Mouse (Mus musculus) B cell, adult 2 months (primary cell): ENCODE measurements around the gene Tnfrsf23.
"Not testable (repeated sequence)": the region's sequence is repeated elsewhere in the genome, so short reads cannot be mapped to it uniquely, and the experiment has no call there.

ENCODE experiments used
- DNase-seq, 2 experiments: peaks; one replicate each; pipeline ENCODE4 v3.0.0; 2022

The Tnfrsf23 gene

GRCm38 (mm10) chr7:143685359-143686067 is at the start of gene Tnfrsf23:
Tnfrsf23 (minus strand) TSS chr7:143685872.
- peak; percentile 74 to 76 for DNase-seq

- DNase-seq = no peak
Measured at GRCm38 (mm10) chr7:143733746-143734145, 48.1 kb upstream of the Tnfrsf23 start.

- DNase-seq = no peak
Measured at GRCm38 (mm10) chr7:143729886-143730285, 44.2 kb upstream of the Tnfrsf23 start.

GRCm38 (mm10) chr7:143726396-143726795 is 40.7 kb upstream of the Tnfrsf23 start:
- no peak for DNase-seq

DNA sequence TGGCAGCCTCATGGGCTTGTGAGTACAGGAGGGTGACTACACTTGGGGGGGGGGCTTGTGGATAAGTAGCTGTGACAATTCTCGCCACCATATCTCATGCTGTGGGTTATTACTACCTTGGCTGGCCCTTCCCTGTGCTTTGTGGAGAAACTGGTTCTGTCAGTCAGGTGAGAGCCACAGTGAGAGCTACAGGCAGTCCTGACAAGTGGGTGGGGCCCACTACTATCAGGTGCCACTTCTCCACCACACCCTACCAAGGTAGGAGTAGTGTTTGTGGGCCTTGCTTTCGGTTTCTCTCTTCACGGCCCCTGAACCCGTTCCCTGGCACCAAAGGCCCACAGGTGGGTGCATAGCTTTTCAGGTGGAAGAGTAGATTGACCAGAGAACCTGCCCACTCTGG is 38.2 kb upstream of the Tnfrsf23 start:
- DNase-seq = no peak

- no peak for DNase-seq
Measured at GRCm38 (mm10) chr7:143722646-143723045, 37.0 kb upstream of the Tnfrsf23 start.

GRCm38 (mm10) chr7:143717811-143718210 is 32.1 kb upstream of the Tnfrsf23 start:
- no peak for DNase-seq

- peak; percentile 50 to 51 for DNase-seq
Measured at GRCm38 (mm10) chr7:143713421-143713820, 27.7 kb upstream of the Tnfrsf23 start.

DNA sequence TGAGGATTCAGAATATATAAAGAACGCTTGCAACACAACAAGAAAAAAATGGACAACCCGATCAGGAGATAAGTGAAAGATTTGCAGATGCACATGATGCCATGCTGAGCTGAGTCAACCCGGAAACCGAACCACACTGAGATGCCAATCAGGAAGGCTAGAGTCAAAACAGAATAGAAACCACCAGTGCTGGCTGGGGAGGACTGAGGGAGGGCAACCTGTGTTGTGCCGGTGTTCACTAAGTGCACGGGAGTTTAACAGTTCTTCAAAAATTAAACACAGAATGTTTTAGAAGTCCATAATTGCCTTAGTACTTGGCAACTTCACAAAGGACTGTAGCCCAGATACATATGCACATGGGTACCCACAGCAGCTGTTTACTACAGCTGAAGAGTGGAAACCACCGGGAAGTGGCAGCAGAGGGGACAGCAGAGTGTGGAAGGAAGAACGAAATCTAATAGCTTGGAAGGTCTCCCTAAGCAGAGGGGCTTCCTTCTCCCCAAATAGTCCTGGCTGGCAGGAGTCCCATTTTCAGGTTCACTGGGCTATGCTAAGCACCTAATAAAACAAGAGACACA is 27.2 kb upstream of the Tnfrsf23 start:
- peak; percentile 54 to 55 for DNase-seq

GRCm38 (mm10) chr7:143712023-143712422 is 26.4 kb upstream of the Tnfrsf23 start:
- DNase-seq = no peak

- DNase-seq = no peak
Measured at GRCm38 (mm10) chr7:143711381-143711780, 25.7 kb upstream of the Tnfrsf23 start.

GRCm38 (mm10) chr7:143709395-143709794 is 23.7 kb upstream of the Tnfrsf23 start:
- no peak for DNase-seq

DNA sequence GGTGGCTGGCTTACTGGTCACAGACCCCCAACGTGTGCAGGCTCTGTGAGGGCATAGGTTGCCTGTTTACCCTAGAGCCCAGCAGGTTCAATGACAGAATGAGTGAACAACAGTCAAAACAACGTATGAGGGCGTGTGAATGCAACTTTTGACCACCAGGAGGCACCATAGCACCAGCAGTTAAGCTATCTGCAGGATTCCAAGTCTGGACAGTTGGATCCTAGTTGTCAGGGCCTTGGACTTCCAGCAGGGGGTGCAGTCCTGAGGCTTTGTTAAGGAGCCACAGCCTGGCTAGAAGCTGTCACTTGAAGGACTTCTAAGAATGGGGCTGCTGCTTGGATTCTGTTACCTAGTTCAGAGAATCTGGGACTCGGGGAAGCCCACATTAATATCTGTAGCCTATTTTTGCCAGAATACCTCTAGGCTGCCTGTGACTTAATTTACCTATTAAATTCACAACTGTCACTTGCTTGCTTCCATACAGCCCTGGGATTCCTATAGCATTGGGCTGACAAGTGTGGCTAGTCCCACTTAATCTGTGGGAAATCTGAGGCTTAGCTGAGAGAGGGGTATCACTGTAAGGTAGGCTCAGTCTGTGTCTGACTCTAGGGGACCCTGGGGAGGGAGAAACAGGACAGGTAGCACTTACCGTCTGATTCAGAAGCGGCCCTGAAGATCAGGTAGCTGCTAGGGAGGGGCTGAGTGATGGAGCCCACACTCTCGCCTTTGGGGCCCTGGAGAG is 21.2 kb upstream of the Tnfrsf23 start:
- DNase-seq = peak; percentile 90 to 93

DNA sequence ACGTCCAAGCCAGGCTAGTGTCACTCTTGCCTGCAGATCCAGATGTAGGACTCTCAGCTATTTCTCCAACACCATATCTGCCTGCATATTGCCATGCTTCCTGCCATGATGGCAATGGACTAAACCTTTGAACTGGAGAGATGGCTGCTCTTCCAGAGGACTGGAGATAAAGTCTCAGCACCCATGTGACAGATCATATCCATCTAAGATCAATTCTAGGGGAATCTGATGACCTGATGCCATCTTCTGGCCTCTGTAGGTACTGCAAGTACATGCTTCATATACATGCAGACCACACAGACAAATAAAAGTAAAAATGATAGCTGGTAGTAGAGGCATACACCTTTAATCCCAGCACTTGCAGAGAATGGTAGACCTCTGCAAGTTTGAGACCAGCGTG is 10.5 kb upstream of the Tnfrsf23 start:
- peak; percentile 60 to 62 for DNase-seq

- no peak for DNase-seq
Measured at GRCm38 (mm10) chr7:143694550-143694949, 8.9 kb upstream of the Tnfrsf23 start.

GRCm38 (mm10) chr7:143692746-143693510 is 7.3 kb upstream of the Tnfrsf23 start:
- no peak for DNase-seq

GRCm38 (mm10) chr7:143691909-143692308 is 6.2 kb upstream of the Tnfrsf23 start:
- no peak for DNase-seq

GRCm38 (mm10) chr7:143691181-143691580 is 5.5 kb upstream of the Tnfrsf23 start:
- no peak for DNase-seq

DNA sequence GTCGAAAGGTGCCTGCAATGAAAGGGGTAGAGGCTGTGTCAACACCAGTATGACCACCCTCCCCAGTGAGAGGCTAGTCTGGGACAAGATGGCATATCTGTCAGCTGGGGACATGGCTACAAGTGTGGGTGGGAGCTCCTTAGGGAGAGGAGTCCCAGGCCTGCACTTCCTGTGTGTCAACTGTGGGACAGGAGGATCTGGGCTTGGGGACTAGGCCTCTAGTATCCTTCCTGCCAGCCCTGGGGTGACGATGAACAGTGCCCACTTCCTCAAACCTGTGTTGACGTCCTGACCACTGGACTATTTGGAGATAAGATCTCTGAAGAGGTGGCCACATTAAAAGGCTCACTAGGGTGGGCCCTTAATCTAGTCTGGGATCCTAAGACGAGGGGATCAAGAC is 4.3 kb upstream of the Tnfrsf23 start:
- DNase-seq = no peak

DNA sequence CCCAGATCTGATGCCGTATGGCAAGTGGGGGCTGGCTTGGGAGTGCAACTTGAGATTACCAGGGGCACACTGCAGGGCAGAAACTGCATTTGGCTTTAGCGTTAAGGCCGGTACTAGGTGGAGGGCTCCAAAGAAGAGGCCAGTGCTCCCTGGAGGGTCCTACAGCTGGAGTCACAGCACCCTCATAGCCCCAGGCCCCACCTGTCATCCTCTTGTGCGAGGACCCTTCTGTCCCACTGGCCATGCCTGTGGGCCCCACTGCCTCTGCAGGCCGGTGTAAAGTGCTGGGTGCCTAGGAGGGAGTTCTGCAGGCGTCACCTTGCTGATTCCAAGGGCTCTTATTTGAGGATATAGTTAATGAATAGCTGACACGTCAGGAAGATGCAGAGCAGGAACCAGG is 3.8 kb upstream of the Tnfrsf23 start:
- DNase-seq = no peak

- DNase-seq = not testable (repeated sequence)
Measured at GRCm38 (mm10) chr7:143686676-143687075, 1.0 kb upstream of the Tnfrsf23 start.

- not testable (repeated sequence) for DNase-seq
Measured at GRCm38 (mm10) chr7:143686191-143686590, 519 bp upstream of the Tnfrsf23 start.

DNA sequence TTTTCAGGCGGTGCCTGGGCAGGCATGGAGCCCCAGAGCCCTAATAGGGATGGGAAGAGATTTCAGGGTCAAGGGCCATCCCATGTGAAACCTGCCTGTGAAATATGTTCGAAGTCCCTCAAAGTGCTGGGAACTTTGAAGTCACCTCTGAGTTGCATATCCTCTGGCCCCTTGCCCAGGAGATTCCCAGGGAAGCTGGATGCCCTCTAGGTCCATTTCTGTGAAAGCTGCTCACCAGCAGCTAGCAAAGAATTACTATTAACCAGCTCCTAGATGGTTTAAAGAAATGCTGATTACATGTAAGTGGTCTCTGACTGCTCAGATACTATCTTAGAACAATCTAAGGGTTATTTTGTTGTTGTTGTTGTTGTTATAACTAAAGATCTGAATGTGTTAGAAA is 1.1 kb downstream of the Tnfrsf23 start:
- not testable (repeated sequence) for DNase-seq
